Mouse (Mus musculus): Measurements from ENCODE around the gene Gcnt4.

Gcnt4 gene

DNA sequence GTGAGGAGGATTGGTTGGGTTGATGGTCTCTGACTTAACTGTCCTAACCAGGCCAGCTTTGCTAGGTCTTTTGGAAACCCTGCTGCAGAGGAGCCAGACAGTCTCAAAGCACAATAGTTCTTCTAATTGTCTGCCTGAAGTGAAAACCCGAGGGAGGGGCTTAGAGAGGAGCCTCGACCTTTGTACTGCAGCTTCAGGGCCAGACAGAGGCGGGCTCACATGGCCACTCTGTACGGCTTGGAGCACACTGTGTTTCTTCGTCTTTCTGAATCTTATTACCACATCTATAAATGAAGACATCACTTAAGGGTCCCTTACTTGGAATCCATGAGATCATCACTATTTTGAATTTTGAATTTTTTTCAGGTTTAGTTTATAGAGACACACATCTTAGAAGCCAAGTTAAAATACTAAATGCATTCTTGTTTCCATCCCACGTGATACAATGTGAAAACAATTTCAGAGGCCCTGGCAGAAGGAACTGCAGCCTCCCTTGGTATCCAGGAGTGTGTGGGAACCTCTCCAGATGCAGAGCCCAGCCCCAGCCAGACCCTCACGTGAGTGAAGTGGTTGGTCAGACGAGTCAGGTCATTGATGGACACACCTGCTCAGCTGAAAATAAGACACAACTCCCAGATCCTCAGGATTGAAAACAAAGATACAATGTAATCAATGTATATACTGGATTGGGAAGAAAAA, 69.0 kb downstream of the Gcnt4 start:
- DNase-seq (ENCODE audit: low read depth): no peak

DNA sequence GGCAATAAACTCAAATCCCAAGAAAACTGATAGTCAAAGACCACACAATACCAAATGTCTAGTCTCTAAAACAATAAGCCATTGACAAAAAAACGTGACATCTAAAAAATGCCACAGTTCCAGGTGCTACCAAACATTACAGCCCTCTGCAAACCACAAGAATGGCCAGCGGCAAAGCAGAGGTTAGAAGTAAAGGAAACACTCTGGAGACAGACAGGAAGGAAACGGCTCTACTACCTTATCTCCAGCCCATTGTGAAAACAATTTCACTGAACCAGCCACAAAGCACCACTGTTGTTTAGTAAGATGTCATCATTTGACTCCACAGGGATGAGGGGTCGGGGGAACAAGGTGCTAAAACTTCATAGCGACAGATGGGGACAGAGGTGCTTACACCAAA, 70.8 kb downstream of the Gcnt4 start:
- DNase-seq (ENCODE audit: low read depth): peak; percentile 47

DNA sequence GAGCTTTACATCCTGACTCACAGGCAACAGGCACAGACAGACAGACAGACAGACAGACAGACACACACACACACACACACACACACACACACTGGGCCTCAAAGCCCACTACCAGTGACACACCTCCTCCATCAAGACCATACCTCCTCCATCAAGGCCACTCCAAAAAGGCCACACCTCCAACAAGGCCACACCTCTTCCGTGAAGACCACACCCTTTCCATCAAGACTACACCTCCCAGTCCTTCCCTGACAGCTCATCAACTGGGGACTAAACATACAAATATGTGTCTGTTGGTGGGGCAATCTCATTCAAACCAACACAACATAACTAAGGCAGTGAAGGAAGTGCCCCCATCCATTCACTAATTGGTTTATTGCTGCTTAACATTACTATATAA, 72.6 kb downstream of the Gcnt4 start:
- DNase-seq (ENCODE audit: low read depth): no peak
